14 mouse cellular contexts compared by ENCODE assay signal in the genomic region with DNA sequence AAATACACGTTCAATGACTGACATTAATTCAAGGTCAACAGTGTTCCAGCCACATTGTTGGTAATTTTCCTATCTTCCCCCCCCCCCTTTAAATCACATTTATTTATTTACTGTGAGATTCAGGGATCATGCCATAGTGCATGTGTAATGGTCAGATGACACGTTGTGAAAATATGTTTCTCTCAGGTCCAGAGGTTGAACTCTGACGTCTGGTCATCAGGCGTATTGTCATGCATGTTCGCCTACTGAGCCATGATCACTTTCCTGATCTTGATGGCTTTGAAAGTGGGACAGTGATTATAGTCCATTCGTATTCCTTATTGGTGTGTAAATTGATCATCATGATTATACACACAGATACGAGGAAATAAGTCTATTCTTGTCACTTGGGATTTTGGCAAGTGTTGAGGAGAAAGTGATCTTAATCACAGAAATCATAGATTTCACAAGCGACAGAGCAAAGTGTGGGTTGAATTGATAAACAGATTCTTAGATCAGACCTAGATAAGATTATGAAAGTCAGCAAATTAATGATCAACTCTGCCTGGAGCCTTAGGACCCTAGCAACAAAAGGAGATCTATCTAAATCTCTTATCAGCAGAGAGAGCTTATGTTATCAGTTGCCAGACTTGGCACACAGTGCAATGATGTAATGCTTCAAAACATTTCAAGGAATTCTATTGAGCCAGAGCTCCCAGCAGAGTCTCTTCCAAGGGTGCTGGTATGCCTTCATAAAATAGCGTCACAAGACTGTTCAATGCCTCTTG.
"Had no signal": no experiment of that assay in that cellular context is flagged by ENCODE, and none has a peak within 500 bp of the region (broad histone marks: within the 10 kb centered on the region; RNA-seq: fewer than 3 reads in every experiment).

No protein-coding gene starts in this region.

- H3K27me3 ChIP-seq: limb, embryonic 13.5 days; liver, embryonic 13.5 days; neural tube, embryonic 15.5 days had no signal

- H3K9ac ChIP-seq: limb, embryonic 13.5 days; liver, embryonic 13.5 days; neural tube, embryonic 15.5 days had no signal

- H3K4me2 ChIP-seq: limb, embryonic 13.5 days; liver, embryonic 13.5 days; neural tube, embryonic 15.5 days had no signal

- H3K4me3 ChIP-seq: limb, embryonic 13.5 days; liver, embryonic 13.5 days; midbrain, embryonic 10.5 days; myocyte; neural tube, embryonic 15.5 days had no signal

- H3K36me3 ChIP-seq: limb, embryonic 13.5 days; liver, embryonic 13.5 days; midbrain, embryonic 10.5 days; neural tube, embryonic 15.5 days had no signal

- DNase-seq: kidney, adult 8-10 months; kidney, postnatal 36 days; left cerebral cortex, postnatal 4 days; liver, embryonic 13.5 days; lung, adult 2 months; lung, postnatal 4 days; midbrain, embryonic 14.5 days; thymus, postnatal 4 days had no signal

- H3K27ac ChIP-seq: kidney, postnatal 0 days; limb, embryonic 13.5 days; liver, embryonic 13.5 days; midbrain, embryonic 10.5 days; neural tube, embryonic 15.5 days; stomach, postnatal 0 days had no signal

- H3K4me1 ChIP-seq: limb, embryonic 13.5 days; liver, embryonic 13.5 days; midbrain, embryonic 10.5 days; neural tube, embryonic 15.5 days had no signal

- H3K9me3 ChIP-seq: limb, embryonic 13.5 days; liver, embryonic 13.5 days; midbrain, embryonic 10.5 days; neural tube, embryonic 15.5 days had no signal
